Mouse (Mus musculus) splenic B cell, adult 2 months (primary cell): ENCODE measurements at regions not wholly inside any gene's neighbourhood (a gene's known extent, or its start where the extent isn't known, plus 50 kb on each side); places are given as distances from the start of the nearest gene placed in this dataset.
A peak's percentile ranks its signal among the peaks of the same experiment; 100 is the strongest.

ENCODE experiments used
- DNase-seq: peaks from one replicate; pipeline ENCODE4 v3.0.0-alpha.2; 2011; ENCODE audit warnings: low read depth, low spot score
- H3K27me3 ChIP-seq: 2 replicates; pipeline ENCODE4 v1.6.1; 2012; ENCODE audit warnings: mild to moderate bottlenecking, low read length, moderate library complexity, mixed read lengths; ENCODE audit not compliant: control insufficient read depth, poor library complexity, insufficient read depth, severe bottlenecking
- H3K36me3 ChIP-seq: 2 replicates; pipeline ENCODE4 v1.6.1; 2012; ENCODE audit warnings: mild to moderate bottlenecking, low read length, moderate library complexity, mixed read lengths; ENCODE audit not compliant: control insufficient read depth, poor library complexity, insufficient read depth, severe bottlenecking

DNA sequence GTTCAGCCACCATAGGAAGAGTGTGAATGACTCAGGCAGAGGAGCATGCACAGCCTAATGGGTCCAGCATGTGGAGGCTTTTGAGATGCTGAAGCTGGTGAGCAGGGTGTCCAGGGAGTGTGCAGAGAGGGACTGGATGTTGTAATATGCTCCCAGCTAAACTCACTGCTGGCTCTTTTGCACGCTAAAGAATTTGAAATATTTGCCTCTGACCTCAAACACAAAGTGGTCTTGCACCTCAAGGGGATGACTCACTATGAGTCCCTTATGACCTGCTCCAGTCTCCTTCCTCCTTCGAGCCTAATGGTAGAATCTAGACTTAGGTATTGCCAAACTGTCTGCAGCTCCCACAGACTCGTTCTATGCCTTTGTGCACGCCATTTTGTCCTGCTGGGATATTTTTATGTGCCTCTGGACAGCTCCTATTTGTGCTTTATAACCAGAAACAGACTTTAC, 55.0 kb upstream of the Slit3 start:
- Histone ChIP-seq H3K27me3 (no peaks in the 10 kb centered on the region), H3K36me3 (no peaks in the 10 kb centered on the region)
- DNase-seq = no peak

DNA sequence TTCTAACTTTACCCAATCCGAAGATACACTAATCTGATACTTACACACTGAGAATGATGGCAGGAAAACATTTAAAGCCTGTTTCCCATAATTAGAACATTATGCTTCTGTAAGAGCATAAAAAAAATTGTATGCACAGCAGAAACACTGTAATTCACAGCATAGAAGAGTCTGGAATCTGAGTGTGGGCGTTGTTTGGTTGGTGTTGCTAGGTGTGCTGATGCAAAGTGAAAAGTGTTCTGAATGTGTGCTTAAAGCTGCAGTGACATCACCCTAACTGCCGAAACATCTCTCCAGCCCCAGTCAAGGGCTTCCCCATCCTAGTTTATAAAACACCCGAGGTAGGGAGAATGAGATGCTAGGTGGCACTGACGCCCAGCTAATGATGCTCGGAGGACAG, 63.2 kb upstream of the Slit3 start:
- Histone ChIP-seq H3K27me3 (no peaks in the 10 kb centered on the region), H3K36me3 (no peaks in the 10 kb centered on the region)
- DNase-seq = no peak

DNA sequence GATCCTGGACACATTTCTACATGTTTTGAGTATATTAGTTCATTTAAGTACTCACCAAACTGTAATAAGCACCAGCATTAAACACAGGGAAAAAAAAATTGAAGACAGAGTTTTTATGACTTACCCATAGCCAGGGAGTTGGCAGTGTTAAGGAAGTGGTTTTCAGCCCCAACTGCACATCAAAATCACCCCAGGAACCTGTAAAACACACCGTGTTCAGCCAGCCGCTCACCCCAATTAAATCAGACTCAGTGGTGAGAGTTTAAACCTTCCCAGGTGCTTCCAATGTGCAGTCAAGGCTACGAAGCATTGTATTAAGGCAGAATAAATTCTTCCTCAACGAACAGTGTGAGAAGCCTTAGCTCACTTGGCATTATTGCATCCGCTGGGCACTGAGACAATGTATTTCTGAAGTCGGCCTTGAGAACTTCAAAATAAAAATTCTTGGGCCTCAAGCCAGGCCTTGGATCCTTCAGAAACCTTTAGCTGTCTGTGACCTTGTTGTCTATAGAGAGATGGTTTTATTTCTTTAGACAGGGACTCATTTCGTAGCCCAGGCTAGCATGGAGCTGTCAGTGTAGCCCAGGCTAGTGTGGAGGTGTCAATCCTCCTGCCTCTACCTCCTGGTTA, 65.4 kb upstream of the Slit3 start:
- Histone ChIP-seq H3K27me3 (no peaks in the 10 kb centered on the region), H3K36me3 (no peaks in the 10 kb centered on the region)
- DNase-seq = no peak

DNA sequence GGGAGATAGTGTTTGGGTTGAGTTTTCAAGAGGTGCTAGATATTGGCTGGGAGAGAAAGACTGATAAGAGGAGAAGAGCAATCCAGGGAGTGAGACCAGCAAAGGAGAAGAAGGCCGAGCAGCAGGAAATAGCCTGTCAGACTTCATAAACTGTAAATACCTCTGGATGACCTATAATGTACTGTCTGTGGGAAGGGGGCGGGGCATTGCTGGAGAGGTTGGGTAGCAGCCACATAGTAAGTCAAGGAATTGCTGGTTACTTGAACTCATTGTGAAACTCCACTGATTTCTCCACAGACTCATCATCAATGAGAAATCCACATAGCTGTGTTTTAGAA, 67.4 kb upstream of the Slit3 start:
- DNase-seq = no peak
- H3K36me3 ChIP-seq = no peaks in the 10 kb centered on the region
- no peaks in the 10 kb centered on the region for H3K27me3 ChIP-seq

DNA sequence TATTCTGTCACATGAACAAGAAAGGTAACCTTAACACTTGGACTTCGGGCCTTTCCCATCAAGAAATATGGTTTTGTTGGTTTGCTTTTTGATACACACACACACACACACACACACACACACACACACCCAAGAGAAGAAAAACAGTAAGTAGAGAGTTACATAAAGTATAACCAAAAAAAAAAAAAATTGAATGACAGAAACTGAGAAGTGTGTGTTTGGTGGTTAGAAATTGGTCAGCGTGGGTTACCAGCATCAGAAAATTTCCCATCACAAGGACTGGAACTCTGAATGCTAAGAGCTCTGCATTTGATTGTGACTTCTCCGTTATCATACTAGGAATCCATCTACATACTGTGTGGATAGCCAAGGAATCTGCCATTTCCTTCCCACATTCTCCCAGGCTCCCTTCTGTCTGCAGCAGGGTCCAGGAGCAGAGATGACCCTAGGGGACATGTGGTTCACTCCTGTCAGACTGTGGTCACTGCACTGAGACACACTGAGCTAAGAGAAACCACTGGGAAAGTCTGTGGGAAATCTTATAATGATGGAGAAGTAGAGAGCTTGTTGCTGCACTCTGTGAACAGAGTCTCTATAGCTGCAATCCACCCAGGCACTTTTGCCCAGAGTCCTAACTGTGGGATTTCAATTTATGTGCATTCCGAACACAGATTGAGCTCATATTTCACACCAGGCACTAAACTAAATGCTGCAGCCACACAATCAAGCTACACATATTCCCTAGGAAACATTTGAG, 68.0 kb upstream of the Slit3 start:
- no peaks in the 10 kb centered on the region for H3K27me3 ChIP-seq
- DNase-seq = no peak
- no peaks in the 10 kb centered on the region for H3K36me3 ChIP-seq

DNA sequence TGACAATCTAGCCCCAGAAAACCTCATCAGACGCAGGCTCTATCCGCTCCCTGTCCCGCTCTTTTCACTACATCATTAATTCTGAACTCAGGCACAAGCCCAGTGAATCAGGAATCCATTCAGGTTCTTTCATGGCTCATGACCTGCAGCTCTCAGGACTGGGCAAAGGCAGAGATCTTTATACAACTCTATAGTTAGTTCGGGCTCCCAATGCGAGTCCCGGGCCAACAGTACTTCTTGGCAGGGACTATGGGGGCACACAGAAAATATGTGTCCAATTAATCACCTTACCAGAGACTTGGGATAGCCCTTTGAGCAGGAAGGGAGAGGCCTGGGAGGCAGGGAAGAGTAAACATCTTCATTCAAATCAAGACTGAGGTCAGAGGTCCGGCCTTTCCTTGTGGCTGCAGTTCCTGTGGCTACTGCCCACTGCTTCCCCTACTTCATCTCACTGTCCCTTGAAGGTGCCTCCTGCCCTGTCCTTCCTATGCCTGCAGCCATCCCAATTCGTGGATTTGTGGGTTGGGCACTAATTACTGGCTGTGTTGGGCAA, 71.3 kb upstream of the Slit3 start:
- no peaks in the 10 kb centered on the region for H3K27me3 ChIP-seq
- DNase-seq = no peak

DNA sequence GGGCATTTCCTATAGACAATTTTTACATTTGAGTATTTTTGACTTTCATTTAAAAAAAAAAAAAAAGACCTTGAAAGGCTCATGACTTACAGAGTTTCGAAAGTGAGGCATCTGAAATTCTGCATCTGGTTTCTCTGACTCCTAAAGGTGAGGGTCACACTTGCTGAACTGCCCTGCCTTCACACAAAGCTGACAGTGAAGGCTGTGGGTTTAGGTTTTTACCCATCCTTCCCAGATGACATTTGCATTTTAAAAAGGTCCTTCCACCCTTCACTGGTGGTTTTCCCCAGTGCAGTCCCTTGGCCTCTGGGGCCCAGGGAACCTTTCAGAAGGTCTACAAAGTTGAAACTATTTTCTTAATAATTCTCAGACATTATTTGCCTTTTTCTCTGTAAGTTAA, 76.4 kb upstream of the Slit3 start:
- H3K36me3 ChIP-seq = no peaks in the 10 kb centered on the region
- peak; percentile 11 for DNase-seq
- H3K27me3 ChIP-seq = no peaks in the 10 kb centered on the region

More for the DNA sequence above, 71.3 kb upstream of the Slit3 start:
- no peaks in the 10 kb centered on the region for H3K36me3 ChIP-seq

DNA sequence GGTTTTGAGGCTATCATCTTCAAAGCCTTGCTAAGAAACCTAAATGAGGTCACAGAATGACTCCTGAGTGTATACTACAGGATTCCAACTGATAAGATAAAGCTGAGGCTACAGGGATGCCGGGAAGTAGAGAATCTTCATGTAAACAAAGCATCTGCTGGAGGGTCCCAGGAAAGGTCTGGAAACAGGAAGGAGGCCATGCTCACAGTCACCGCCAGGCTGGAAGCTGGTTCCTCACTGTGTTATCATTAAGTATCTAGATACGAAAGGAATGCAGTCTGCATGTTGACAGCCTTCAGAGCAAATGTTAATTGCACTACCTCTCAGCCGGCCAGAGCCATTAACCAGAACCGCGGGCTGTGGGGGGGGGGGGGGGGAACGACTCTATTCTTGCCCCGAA, 96.6 kb upstream of the Slit3 start:
- Histone ChIP-seq H3K36me3 (no peaks in the 10 kb centered on the region), H3K27me3 (no peaks in the 10 kb centered on the region)
- no peak for DNase-seq

DNA sequence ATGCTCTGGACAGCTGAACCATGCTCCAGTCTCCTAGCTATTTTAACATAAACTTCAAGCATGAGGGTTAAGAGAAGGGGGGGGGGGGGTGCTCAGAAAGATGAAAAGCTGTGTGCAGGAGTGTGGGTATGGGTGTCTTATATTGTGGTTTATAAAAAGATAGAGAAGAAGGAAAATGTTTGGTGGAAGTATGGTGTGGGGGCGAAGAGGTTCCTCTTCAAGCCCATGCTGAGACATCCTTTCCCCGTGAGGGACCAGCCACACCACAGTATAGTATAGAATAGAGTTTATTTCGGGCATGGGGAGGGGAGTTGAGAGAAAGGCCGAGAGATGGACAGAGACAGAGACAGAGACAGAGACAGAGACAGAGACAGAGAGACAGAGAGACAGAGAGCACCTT, 97.2 kb upstream of the Slit3 start:
- no peaks in the 10 kb centered on the region for H3K27me3 ChIP-seq
- no peaks in the 10 kb centered on the region for H3K36me3 ChIP-seq
- DNase-seq = no peak

DNA sequence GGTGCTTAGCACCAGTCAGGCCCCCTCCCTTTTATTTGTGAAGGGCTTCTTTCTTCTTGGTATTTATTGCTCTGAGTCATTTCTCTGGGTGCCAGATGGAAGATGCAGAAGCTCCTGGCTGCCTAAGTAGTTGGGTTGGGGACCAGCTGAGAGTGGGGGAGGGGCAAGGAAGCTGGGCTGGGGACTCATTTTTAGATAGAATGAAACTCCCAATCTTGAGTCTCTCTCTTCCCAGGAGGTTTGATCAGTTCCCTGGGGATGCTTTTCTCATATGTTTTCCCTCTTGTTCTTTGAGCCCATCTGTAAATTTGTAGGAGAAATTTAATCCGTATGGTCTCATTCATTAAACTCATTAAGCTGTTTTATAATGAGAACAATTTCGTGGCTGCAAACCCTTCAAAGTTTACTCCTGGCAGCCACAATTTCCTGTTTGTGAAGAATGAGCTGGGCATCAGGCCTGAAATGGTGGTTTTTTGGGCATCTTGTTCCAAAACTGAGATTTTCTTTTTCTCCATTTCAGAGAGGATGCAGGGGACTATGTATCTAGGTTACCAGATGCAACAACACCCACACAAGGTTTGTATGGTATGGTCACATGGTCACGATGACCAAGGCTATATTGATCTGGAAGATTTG, 98.9 kb upstream of the Slit3 start:
- no peaks in the 10 kb centered on the region for H3K27me3 ChIP-seq
- H3K36me3 ChIP-seq = no peaks in the 10 kb centered on the region
- DNase-seq = no peak

DNA sequence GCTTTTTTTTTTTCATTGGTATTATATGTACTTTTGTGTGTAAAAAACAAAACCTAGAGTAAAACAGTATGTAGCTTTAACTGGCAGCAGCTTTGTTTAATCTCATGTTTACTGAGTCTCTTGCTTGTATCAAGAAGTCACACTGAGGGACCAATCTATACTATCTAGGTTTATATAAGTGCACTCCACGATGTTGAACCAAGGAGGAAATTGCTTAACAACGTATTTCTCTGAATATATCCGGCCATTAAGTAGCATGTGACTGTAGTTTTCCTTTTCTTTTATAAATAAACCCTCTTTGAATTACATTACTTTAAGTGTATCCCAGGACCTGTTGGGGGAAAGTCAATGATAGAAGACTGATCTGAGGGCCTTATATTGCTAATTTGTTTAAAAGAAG, 104.0 kb upstream of the Slit3 start:
- no peak for DNase-seq
- H3K36me3 ChIP-seq = no peaks in the 10 kb centered on the region
- H3K27me3 ChIP-seq = no peaks in the 10 kb centered on the region

DNA sequence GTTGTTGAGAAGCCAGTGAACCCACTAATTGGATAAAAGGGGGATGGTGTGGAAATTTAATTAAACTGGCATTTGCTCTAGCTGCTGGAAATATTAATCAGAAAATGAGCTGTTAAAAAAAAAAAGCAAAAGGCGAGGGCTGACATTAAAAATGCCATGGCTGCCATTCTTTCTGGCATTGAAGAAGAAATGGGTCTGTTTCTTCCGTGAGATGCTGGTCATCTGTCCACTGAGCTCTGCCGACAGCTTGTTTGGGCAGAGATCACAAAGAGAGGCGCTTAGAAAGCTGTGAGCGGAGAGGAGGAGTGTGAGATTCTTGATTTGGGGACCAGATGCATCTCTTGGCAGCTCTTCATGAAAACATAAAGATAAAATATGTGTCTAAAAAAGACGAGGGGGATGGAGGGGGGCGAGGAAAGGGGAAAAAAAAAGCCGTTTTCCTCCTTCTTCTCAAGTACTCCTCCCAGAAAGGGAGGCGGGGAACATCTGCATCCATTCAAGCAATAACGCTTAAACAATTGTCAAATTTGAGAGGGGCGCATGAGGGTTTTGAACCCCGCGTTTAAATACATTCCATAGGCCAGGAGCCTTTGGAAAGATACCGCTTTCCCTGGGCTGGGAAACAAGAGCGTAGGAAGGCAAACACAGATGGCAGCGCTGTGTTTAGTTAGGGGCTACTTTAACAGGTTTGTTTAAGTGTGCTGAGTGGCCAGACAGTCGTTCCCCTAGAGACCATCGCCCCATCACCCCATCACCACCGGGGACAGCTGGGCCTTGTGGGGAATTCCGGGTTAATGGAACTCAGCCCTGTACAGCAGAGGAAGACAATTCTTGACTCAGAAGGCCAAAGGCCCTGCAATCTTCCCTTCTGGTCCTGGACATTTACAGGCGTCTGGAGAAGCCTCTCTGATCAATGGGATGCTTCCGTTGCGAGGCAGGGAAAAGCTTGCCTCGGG, 109.2 kb upstream of the Slit3 start:
- no peaks in the 10 kb centered on the region for H3K36me3 ChIP-seq
- no peaks in the 10 kb centered on the region for H3K27me3 ChIP-seq
- no peak for DNase-seq

DNA sequence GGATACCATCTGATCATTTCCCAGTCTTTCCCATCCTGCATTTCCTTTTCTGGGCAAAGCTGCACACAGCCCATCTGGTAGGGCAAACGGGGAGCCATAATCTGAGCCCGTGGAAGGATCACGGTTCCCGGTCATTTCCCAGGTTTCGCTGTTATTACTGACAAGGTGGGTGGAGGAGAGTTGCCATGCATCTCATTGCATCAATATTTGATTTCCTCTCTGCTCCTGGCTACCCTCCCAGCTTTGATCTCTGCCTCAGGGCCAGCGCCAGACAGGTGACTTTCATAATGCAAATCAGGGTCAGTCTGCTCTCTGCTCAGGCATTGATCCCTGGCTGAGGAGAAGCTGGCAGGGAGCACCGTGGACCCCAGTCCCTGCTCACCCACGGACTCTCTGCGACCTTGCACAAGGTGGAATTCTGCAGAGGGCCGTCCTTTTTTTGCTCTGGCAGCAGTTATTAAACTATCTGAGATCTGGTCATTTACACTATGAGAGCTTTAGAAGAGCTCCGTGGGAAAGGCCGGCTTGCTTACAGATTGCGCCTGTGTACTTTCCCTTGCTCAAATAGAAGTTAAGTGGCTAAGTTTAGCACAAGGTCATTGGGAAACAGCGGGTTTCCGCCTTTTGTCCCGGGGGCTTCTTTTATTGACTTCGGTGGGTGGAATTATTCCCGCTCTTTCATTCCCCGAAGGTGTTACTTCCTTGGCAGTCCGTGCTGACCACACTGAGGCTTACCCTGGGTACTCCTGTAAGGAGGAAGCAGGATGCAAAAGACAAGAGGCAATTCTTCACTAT, 114.1 kb upstream of the Slit3 start:
- Histone ChIP-seq H3K27me3 (no peaks in the 10 kb centered on the region), H3K36me3 (no peaks in the 10 kb centered on the region)
- DNase-seq = no peak

DNA sequence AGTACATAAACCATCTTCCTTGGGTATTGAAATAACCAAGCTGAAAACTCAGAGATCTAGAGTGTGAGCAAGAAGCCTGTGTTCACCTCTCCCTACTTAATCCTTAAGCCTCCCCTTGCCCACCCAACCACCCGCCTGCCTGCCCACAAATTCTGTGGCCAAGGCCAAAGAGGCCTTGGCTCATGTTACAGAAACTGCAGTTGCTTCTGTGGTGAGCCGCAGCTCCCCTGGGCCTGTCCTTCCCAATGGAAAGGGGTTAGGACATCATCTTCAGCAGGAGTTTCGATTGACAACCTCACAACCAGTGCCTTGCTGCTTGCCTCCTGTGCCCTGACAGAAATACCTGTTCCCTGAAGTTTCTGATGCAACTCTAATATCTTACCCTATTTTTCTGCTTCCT, 115.9 kb upstream of the Slit3 start:
- no peak for DNase-seq
- Histone ChIP-seq H3K36me3 (no peaks in the 10 kb centered on the region), H3K27me3 (no peaks in the 10 kb centered on the region)
